Mouse (Mus musculus): ENCODE measurements around the gene Arpc5.
"Not testable (repeated sequence)": the region's sequence is repeated elsewhere in the genome, so short reads cannot be mapped to it uniquely, and the experiment has no call there.

The Arpc5 gene

GRCm38 (mm10) chr1:152766032-152766772, at the start of gene Arpc5, which contains the start of gene Rgl1:
Gene Arpc5 (plus strand): TSS chr1:152766542.
Gene Rgl1 (minus strand): TSS chr1:152766351.
- peak; percentile 99 for DNase-seq (ENCODE audit: inconsistent ontology term)

GRCm38 (mm10) chr1:152717329-152717728, 49.0 kb upstream of the Arpc5 start:
- DNase-seq (ENCODE audit: inconsistent ontology term): no peak

- no peak for DNase-seq (ENCODE audit: inconsistent ontology term)
Measured at GRCm38 (mm10) chr1:152718200-152718599, 48.1 kb upstream of the Arpc5 start.

GRCm38 (mm10) chr1:152720969-152721368, 45.4 kb upstream of the Arpc5 start:
- DNase-seq (ENCODE audit: inconsistent ontology term): no peak

GRCm38 (mm10) chr1:152721535-152722198, 44.7 kb upstream of the Arpc5 start:
- no peak for DNase-seq (ENCODE audit: inconsistent ontology term)

- no peak for DNase-seq (ENCODE audit: inconsistent ontology term)
Measured at GRCm38 (mm10) chr1:152724286-152724685, 42.1 kb upstream of the Arpc5 start.

- DNase-seq (ENCODE audit: inconsistent ontology term): no peak
Measured at GRCm38 (mm10) chr1:152726095-152726494, 40.2 kb upstream of the Arpc5 start.

- DNase-seq (ENCODE audit: inconsistent ontology term): no peak
Measured at GRCm38 (mm10) chr1:152727604-152728236, 38.6 kb upstream of the Arpc5 start.

GRCm38 (mm10) chr1:152738793-152739192, 27.5 kb upstream of the Arpc5 start:
- no peak for DNase-seq (ENCODE audit: inconsistent ontology term)

GRCm38 (mm10) chr1:152739374-152739773, 27.0 kb upstream of the Arpc5 start:
- no peak for DNase-seq (ENCODE audit: inconsistent ontology term)

GRCm38 (mm10) chr1:152743095-152743826, 23.1 kb upstream of the Arpc5 start:
- no peak for DNase-seq (ENCODE audit: inconsistent ontology term)

GRCm38 (mm10) chr1:152746426-152746825, 19.9 kb upstream of the Arpc5 start:
- peak; percentile 69 for DNase-seq (ENCODE audit: inconsistent ontology term)

GRCm38 (mm10) chr1:152749276-152749675, 17.1 kb upstream of the Arpc5 start:
- no peak for DNase-seq (ENCODE audit: inconsistent ontology term)

- DNase-seq (ENCODE audit: inconsistent ontology term): no peak
Measured at GRCm38 (mm10) chr1:152750312-152750965, 15.9 kb upstream of the Arpc5 start, which contains the start of gene Apobec4. Gene Apobec4 (plus strand): TSS chr1:152750551.

GRCm38 (mm10) chr1:152761791-152762190, 4.6 kb upstream of the Arpc5 start:
- DNase-seq (ENCODE audit: inconsistent ontology term): no peak

GRCm38 (mm10) chr1:152766804-152767748, 734 bp downstream of the Arpc5 start:
- peak; percentile 11 for DNase-seq (ENCODE audit: inconsistent ontology term)

- DNase-seq (ENCODE audit: inconsistent ontology term): peak; percentile 74
Measured at GRCm38 (mm10) chr1:152767749-152768488, 1.6 kb downstream of the Arpc5 start.

GRCm38 (mm10) chr1:152771016-152771415, 4.7 kb downstream of the Arpc5 start:
- no peak for DNase-seq (ENCODE audit: inconsistent ontology term)

- not testable (repeated sequence) for DNase-seq (ENCODE audit: inconsistent ontology term)
Measured at GRCm38 (mm10) chr1:152774601-152775000, 8.3 kb downstream of the Arpc5 start.

Measured in Muller cell, postnatal 12 days (primary cell).